Mouse (Mus musculus) adrenal gland, adult (tissue): ENCODE results near the gene Apbb2.

Experiments
- DNase-seq, 2 experiments: peaks; one replicate each; pipeline ENCODE4 v3.0.0; 2022 to 2023; ENCODE audit warnings: low spot score in 1 of 2; ENCODE audit not compliant: inconsistent age in 2 of 2

Gene Apbb2

DNA sequence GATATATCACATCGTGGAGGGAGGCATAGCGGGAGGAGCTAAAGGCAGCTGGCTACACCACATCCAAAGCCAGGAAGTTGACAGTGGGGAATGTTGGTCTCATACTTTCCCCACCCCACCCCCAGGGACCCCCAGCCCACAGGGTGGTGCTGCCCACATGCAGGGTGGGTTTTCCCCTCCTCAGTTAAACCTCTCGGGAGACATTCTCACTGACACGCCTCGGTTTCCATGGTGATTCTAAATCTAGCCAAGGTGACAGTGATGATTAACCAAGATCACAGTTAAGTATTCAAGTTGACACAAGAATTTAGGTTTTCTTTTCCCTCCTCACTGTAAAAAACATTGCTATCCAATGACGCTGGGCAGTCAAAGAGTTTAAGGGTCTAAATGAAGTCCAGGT is 270.2 kb downstream of the Apbb2 start:
- DNase-seq: no peak

DNA sequence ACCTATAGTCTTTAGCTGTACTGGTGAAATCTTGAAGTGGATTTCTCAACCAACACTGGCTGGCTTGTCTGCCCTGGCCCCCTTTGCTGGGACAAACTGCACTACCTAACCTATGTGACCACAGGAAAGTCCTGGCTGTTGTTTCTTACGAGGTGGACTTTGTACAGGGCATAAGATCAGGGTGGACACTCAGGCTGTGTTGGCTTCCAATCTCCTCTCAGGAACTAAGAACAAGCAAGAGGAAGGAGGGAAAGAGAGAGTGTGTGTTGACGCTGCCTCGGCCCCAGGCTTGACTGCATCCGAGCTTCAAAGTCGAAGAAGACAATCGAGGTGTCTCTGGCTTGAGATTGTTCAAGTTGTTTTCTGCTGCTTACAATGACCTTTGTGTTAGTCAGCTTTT is 271.8 kb downstream of the Apbb2 start:
- no peak for DNase-seq

DNA sequence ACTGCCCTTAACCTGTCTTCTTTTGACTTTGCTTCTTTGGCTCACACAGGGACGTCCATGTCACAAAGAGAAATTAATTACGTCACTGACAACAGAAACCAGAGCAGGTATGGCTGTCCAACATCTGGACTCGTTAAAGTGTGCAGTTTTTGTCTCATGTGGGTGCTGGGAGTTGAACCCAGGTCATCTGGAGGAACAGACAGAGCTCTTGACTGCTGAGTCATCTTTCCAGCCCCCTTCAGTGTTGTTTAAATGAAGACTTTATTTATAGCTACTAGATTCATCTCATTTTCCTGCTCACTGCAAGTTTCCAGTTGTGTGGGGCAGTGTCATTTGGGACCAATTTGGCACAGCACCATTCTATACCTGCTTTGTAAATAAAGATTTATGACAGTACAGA is 273.4 kb downstream of the Apbb2 start:
- DNase-seq: no peak

DNA sequence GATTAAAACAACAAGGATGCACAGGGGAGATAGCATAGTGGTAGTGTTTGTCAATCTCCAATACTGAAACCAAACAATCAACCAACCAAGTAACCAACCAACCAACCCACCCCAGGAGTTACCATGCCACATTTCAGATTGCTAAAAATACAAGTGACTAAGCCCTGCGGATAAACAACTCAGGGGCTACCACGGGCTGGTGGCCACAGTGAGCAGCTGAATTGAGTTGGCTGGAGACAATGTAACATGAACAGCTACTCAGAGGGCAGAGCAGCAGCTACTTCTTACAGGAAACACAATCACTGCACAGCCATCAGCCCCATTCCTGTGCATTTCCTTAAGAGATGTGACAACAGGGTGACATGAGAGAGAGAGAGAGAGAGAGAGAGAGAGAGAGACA is 274.4 kb downstream of the Apbb2 start:
- DNase-seq: no peak

DNA sequence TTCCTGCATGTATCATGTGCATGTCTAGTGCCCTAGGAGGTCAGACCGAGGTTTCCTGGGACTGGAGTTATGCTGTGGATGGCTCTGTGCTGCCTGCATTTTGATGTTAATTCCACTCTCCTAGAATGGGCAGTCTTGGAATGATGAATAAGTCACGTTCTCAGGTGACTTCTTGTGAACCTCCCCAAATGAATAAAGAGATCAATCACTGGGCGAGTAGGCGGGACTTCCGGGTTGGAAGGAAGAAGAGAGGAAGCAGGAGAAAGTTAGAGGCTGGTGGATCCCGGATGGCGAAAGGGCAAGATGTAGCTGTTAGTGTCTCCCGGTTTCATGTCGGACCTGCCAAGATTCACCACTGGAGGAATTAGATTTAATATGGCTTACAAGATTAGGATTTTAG is 276.3 kb downstream of the Apbb2 start:
- DNase-seq: no peak

DNA sequence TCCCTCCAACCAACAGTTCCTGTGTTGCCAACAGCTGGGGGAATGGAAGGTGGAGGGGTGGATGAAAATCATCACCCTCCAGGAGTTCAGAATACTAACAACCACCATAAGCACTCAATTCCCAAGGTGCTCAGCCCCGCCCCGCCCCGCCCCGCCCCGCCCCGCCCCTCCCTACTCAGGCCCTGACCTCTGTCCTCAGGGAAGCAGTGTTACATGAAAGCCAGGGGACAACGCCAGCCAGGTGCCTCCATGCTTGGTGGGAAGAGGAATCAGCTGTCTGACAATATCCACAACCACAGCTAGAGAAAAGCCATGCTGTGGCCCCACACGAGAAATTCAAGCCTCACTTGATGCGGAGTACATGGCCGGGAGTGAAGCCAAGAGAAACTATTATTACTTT is 276.7 kb downstream of the Apbb2 start:
- no peak for DNase-seq

DNA sequence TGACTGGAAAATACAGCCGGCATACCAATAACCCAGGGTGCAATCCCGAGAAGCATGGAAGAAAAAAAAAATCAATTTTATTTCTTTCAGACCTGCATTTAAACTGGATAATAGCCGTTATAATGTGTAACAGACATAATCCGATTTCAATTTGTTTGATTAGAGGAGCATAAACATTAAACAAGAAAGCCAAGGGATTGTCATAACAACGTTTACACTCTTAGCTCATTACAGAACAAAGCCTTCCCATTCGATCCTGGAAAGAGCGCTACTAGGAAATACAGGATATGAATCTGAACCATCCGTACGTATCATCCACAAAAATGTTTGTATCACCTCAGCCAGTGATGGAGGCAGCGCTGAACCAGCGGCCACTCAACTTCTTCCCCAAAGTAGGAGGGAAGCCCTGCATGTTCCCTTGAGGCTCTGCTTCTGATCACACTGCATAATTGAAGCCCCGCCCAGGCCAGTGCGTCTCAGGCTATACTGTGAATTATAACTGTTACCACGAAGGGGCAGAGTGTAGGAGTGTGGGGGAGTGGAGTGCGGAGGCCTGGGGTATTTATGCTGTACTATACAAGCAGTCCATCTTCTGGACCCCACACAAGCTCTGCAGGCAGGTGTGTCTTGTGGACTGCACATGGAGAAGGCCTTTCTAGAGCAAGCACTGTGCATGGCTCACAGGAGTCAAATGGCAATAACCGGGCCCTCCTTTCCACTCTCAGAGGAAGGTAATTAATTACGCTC is 278.1 kb downstream of the Apbb2 start:
- DNase-seq: no peak

DNA sequence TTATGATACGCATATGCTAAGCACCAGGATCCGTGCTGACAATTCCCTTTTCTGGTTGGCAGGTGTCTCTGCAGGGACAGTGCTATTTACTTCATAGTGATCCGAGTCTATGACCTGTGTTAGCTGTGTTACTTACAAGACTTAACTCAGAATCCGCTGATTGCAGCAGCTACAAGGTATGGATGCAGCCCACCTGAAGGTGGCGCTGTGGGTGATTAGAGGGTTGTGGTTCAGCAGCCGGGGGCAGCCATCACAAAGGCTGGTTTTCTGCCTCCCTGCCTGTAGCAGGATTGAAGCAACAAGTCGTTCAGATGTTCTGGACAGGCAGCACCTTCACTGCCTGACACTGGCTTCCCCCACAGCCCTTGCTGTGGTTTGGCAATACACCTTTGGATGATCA is 280.0 kb downstream of the Apbb2 start:
- DNase-seq: peak in 1 of 2 experiments; percentile 57

DNA sequence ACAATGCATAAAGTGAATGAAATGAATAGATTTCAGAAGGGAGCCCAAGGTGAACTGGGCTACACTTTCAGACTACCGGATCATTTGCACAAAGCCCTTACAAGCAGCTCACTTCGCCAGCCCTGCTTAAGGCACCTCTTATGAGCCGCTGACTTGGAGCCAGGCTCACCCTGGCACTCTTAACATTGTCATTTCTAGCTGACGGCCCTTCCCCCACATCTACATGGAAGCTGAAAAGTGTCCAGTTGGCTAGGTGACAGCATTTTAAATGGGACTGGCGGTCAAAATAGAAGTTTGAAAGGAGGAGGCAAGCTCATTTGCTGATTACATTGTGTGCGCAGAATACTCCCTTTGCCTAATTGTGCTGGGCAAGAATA is 280.6 kb downstream of the Apbb2 start:
- DNase-seq: peak in 1 of 2 experiments; percentile 73

DNA sequence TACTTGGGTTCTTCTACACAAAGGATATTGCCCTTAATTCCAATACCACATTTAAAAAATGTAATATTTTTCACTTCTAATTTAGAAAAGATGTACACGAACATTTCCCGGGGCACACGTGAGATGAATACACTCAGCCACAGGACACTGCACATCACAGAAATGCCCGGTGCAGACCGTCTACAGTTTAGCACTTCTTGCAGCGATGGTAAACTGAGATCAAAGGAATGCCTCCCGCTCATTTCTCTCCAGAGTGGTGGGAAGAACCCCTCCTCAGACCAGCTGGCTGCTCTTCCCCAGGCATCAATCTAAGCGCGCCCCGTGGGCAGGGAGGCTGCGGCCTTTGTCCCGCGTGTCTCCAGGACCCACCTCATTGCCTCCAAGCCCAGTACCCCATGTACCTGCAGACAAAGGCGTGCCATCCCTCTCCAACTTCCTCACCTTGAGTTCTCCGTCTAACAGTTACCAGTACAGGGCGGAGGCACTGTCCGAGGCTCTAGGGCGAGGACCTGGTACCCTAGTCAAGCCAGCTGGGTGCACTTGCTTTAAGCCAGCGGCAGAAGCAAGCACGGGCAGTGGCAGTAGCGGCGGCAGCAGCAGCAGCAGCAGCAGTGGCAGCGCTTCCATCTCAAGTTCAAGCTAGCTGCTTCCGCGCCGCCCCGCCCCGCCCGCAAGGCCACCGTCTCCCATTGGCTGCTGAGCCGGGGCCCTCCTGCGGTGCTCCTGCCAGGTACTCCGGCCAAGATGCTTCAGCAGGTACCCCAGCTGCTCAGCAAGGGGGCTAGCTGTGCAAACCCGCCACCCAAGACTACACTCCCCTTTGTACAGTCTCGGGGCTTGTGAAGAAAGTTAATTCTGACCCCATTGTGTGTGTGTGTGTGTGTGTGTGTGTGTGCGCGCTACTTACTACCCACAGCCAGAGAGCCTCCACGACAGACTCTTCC is 281.3 kb downstream of the Apbb2 start:
- DNase-seq: peak; percentile 48 to 85

DNA sequence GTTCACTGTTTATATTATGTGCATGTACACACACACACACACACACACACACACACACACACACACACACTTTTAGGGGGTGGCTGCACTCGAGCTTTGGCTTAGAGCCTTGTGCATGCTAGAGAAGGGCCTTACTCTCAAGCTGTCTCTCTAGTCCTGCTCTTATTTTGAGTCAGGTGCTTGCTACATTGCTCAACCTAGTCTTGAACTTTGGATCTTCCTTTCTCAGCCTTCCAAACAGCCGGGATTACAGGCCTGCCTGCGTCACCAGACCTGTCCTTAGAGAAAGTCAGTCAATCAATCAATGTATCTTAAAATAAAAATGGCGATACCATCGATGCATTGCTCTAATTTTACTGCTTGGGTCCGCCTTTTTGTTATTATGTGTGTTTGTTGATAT is 287.8 kb downstream of the Apbb2 start:
- DNase-seq: no peak

DNA sequence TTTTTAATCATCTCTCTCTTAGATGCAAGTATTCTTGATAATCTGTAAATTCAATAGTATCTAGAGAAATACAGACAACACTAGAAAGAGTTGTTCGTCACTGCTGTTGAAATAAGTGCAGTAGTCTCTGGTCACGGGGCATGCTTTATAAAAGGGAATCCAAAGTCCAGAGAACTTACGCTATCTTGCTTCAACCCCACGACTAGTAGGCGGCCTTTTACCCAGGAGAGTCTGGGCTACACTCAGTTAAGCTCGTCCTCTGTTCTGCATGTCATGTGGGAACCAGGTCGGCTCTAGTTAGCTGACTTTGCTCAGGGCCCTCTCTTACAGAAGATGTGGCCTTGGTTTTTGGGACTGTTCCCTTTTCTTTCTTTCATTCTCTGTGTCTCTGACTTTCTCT is 289.8 kb downstream of the Apbb2 start:
- no peak for DNase-seq

DNA sequence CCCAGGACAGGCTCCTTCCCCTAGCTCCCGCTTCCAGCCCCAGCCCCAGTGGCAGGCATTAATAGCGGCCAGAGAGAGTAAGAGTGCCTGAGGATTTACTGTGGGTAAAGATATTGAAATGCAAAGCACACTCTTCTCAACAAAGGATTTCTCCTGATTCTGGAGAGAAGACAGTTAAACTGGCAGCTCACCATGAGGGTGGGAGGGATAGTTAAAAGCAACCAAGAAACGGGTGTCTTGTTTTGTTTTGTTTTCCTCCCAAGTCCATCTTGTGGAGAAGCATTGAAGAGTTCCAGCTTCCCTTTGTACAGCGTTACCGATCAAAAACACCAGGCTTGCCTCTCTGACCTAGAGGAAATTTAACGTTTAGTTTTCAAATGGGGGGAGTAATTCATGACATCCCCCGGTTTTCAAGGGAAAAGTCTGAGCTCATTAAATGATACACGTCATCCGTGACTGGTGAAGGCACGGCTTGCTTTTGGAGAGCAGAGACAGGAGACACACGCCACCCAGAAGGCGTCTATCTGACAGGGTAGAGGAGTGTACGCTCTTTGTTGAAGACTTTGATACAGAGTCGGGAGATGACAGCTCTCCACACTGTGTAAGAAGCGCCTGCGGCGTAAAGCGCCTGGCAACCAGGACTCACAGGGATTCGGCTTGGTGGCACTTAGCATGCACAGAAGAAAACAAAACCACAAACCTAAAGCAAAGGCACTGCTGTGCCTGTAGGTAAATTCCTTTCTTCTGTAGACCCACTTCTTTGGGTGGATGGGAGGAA is 290.4 kb downstream of the Apbb2 start:
- no peak for DNase-seq

DNA sequence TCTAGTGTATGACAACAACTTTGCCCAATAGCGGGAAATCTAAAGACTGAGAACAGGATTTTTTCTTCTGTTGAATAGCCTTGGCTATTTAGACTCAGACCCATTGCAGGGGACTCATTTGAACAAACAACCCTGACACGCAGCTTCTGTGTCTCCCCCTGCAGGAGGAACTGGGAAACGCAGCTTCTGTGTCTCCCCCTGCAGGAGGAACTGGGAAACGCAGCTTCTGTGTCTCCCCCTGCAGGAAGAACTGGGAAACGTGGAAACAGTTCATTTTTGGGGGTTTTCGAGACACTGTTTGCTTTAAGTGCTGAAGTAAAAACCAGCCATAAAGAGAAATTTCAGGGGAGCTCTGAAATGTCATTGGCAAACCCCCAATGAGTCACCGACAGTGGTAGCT is 292.2 kb downstream of the Apbb2 start:
- peak in 1 of 2 experiments; percentile 54 for DNase-seq

DNA sequence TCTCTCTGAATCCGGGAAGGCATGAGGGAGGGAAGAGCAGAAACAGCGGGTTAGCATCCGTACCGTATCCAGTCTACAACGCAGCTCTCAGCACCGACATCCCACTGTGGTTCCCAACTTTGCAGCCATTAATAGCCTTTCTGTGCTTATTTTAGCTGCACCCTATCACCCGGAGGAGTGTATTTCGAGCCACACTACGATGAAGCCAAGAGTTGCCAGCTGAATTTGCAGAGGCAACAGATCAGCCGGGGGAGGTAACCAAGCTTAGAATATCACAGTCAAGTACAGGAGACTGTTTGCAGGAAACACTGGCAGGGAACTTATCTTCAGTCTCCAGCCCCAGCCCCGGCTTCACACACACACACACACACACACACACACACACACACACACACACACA is 295.0 kb downstream of the Apbb2 start:
- no peak for DNase-seq

DNA sequence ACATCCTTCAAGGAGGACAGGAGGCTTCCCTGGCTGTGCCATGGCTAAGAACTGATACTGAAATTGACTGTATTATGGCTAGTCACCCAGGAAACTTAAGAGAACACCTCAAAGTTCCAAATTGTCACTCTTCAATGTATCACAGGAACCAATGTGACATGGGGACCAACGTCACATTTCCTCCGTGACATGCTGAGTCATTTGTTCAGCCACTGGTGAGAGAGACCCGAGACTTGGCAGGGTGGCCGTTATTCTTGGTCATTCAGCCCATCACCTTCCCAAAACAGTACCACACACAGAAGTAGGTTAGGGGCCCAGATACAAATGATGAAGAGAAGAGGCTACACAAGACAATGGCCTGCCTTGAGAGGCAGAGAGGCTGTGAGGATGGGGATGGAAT is 295.5 kb downstream of the Apbb2 start:
- DNase-seq: no peak

DNA sequence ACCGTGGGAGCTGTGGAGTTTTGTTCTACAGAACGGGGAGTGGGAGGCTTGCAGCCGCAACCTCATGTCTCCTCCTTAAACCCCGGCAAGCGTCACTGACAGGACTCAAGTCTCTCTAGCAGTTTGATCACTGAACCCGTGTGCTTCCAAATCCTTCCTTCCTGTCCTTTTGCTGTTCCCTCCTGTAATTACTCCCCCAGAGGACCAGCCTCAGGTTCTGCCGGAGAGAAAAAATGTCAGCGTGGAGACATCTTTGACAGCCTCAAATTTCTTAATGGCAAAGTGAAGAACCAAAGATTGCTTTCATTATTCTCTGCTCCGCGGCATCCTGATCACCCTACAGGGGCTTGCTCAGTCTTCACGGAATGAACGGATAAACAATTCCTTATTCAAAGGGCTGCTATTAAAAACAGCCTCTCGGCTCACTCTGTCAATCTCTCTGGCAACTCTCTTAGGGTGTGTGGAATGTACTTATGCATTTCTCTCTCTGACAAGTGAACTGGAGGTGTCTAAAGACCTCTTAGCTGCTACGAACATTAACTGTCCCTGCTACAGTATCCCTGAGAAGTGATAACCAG is 298.7 kb downstream of the Apbb2 start:
- DNase-seq: no peak

DNA sequence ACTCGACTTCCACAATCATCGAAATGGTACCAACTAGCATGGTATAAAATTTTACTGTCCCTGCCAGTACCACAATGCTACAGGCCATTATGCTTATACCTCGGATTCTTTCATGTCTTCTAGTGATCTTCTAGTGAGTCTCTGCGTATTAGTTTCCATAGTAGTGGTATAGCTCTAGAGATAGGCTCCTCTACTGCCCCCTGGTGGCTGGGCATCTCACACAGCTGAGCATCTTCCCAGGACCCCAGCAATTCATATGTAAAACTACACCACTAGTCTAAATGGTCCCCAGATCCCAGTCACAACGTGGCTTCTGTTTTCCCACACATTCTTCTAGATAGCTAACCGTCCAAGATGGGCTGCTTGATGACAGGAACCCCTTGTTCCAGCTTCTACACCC is 299.2 kb downstream of the Apbb2 start:
- DNase-seq: peak; percentile 61 to 86

DNA sequence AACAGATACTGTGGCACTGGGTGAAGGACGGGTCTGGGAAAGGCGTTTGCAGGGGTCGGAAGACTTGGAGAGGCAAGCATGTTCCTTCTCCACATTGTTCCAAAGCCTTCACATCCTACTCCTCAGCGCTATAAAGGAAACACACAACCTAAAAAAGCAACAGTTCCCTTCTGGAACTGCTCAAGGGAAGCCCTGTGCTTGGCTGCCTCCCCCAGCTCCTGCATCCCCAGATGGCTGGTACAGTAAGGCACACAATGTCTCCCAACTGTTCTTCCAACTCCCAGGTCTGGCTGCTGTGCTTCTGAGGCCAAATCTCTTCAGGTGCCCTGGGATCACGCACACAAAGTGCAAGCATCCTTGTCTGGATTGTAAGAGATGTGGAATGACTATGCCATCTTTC is 302.8 kb downstream of the Apbb2 start:
- no peak for DNase-seq

DNA sequence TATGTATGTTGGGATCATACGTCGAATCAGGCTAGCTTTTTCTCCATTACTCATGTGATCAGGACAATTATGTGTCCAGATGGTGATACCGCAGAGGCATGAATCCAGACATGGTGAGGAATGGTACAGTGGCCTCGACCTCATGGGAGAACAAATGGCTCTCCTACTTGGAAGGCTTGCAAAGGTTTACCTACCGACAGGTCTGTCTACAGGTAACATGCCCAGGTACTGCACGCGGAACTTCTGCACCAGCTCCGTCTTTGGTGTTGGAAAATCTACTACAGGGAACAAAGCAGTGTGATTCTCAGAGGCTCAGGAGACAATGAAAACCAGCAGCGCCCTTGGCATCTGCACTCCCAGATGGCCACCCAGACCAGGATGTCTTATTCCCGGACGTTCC is 307.8 kb downstream of the Apbb2 start:
- no peak for DNase-seq

DNA sequence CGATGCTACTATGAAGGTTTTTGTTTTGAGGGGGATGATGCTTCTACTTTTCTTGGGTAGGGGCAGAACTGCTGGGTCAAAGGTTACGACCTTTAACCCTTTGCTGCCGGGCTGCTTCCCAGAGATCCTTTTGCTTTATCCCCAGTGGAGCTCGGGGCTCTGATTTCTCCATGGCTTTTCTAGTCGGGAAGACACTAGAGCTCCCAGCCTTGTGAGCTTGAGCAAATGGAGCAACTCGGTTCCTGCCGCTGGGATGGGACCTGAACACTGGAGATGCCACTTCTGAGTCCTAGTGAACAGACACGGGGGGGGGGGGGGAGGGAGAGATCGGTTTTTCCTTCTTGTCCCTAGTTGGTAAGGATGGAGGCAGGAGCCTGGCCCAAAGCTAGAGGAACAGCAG is 308.3 kb downstream of the Apbb2 start:
- no peak for DNase-seq
